Mouse (Mus musculus) thymus, postnatal 0 days (tissue): ENCODE measurements around the gene Ccng1. TPM values are rescaled to one million over a fixed set of nuclear protein-coding genes. Genes with fewer than 3 reads are reported as not detected.

ENCODE experiments used
- DNase-seq: peaks from one replicate; pipeline ENCODE4 v3.0.0-alpha.2; 2015; ENCODE audit warnings: low spot score
- polyA plus RNA-seq: library from polyadenylated mRNA; unstranded; fragments of >200 nt; fragmentation: Nextera tagmentation; extraction: Ambion mirVana; gene quantifications from 2 replicates; pipeline ENCODE4 v1.2.1, GENCODE M21; 2015

Ccng1 gene
- polyA plus RNA-seq = 49.5 and 53.0 TPM in 2 replicates

- DNase-seq = peak; percentile 91
Measured at GRCm38 (mm10) chr11:40755109-40755627, at the start of gene Ccng1. TSS of gene Ccng1 (minus strand) at chr11:40755311.

GRCm38 (mm10) chr11:40790307-40790706 lies 35.2 kb upstream of the Ccng1 start:
- DNase-seq = no peak

- no peak for DNase-seq
Measured at GRCm38 (mm10) chr11:40789701-40790100, 34.6 kb upstream of the Ccng1 start.

- DNase-seq = no peak
Measured at GRCm38 (mm10) chr11:40786900-40787299, 31.8 kb upstream of the Ccng1 start.

DNA sequence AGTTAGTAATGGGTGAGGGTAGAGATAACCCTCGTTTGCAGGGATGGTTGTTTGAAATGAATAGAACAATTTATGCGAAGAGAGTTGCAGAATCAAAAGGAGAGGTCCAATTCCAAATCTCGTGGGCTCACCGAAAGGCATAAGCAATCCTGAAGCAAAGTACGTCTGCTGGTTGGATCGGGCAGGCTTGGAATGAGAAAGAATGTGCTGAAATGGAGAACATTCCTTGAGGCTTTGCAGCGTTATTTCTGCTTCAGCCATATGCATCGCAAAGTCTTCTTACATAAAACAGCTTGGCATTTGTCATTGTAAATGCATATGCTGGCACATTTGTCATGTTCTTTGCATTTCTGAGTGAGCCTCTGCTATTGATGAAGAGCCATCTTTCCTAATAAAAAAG lies 29.2 kb upstream of the Ccng1 start:
- no peak for DNase-seq

- DNase-seq = no peak
Measured at GRCm38 (mm10) chr11:40783346-40783745, 28.2 kb upstream of the Ccng1 start.

GRCm38 (mm10) chr11:40781857-40782256 lies 26.7 kb upstream of the Ccng1 start:
- DNase-seq = no peak

- peak; percentile 40 for DNase-seq
Measured at GRCm38 (mm10) chr11:40775315-40776269, 20.5 kb upstream of the Ccng1 start.

GRCm38 (mm10) chr11:40764690-40765089 lies 9.6 kb upstream of the Ccng1 start:
- DNase-seq = no peak

DNA sequence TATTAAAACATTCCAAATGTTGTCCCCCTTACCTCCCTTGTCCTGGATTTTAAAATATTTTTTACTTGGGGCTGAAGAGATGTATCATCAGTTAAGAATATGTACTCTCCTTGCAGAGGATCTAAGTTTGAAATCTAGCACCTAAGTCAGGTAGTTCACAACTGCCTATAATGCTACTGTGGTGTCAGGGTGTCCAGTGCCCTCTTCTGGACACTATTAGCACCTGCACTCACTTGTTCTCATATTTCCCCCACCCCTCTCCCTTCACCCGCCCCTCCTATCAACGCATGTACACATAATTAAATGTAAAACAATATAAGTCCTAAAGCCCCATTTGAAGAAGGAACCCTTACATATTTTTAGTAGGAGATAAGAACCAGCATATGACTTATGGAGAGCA lies 8.3 kb upstream of the Ccng1 start:
- peak; percentile 37 for DNase-seq

GRCm38 (mm10) chr11:40759896-40760295 lies 4.8 kb upstream of the Ccng1 start:
- no peak for DNase-seq

GRCm38 (mm10) chr11:40755968-40756367 lies 857 bp upstream of the Ccng1 start:
- DNase-seq = no peak

- DNase-seq = peak; percentile 32
Measured at GRCm38 (mm10) chr11:40754664-40755107, 425 bp downstream of the Ccng1 start.

GRCm38 (mm10) chr11:40753836-40754235 lies 1.3 kb downstream of the Ccng1 start:
- DNase-seq = no peak

DNA sequence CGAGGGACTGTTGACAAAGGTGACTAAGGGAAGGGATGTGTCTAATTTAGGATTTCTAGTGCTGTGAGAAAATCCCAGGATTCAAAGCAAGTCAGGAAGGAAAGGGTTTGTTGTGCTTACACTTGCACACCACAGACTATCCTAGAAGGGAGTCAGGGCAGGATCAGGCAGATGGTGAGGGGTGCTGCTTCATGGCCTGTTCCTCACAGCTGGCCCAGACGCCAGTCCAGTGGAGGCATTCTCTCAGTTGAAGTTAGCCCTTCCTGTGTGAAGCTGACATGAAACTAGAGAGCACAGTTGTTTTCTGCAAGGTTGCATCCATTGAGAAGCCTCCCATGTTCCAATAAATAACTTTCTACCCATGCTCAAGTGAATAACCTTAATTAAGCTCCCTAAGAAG lies 7.4 kb downstream of the Ccng1 start:
- DNase-seq = no peak

DNA sequence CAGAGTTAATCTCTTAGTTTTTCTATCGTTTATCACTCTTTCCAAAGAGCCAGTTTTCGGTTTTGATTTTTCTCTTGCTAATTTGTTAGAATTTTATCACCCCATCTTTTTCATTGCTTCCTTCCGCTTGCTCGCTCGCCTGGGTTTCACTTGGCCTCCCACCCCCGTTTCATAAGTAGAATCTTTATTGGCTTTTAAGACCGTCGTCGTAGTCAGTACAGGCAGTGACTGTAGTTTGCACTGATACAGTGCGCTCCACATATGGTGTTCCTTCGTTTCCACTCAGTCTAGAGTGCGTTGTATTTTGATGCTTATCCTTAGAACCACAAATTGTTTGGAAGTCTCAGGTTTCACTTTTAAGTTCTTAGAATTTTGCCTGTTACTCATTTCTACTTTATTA lies 8.8 kb downstream of the Ccng1 start:
- no peak for DNase-seq

GRCm38 (mm10) chr11:40744348-40744747 lies 10.8 kb downstream of the Ccng1 start:
- DNase-seq = no peak

GRCm38 (mm10) chr11:40741605-40742262 lies 13.4 kb downstream of the Ccng1 start:
- no peak for DNase-seq

GRCm38 (mm10) chr11:40737369-40737768 lies 17.7 kb downstream of the Ccng1 start:
- no peak for DNase-seq

DNA sequence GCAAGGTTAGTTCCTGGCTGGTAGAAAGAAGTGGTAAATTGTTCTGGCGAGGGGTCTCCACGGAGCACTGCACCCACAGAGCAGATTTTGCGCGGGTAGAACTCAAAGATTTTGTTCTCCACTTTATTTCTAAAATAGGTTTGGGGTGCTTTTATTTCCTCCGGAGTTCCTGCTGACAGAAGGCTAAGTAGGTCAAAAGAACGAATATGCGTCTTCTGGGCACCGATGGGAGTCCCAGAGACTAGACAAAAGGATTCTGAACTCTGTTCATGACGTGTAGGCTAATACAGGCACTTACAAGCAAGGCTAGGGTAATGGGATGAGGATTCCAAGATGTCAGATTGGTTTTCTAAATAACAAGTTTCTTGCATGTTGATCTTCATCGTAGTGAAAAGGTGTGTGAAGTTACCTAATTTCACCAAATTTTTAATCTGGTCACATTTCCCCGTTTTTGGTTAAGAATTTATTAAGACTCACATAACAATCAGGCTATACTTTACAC lies 20.8 kb downstream of the Ccng1 start:
- no peak for DNase-seq

DNA sequence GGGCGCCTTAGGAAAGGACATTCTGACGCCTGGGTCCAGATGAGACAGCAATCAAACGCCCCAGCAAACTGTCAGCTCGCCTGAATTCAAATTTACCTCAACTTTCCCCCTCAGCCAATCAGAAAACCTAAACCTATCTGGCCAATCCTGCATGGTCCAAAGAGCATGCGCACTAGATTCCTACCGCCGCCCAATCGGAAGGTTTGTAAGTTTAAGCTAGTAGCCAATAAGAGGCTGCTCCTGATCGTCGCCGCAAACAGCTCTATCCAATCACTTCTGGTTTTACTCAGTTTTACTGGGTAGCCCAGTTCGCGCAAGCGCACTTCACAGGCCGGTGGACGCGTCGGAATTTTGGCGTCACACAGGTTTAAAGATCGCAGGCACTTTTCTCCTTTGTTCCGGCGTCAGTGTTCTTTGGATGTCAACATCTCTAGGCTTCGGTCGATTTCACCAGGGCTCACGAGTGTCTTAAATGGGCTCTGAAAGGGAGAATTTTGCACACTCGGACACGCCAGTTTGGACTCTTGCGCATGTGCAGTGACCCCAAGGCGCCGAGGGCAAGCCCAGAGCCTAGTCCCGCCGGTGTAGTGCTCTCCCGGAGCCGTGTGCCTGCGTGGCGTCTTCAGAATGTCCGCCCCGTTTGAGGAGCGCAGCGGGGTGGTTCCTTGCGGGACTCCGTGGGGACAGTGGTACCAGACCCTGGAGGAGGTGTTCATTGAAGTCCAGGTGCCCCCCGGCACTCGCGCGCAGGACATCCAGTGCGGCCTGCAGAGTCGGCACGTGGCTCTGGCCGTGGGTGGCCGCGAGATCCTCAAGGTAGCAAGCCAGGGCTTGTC lies 21.6 kb downstream of the Ccng1 start, which contains the start of the genes Hmmr and Nudcd2:
Hmmr (minus strand) TSS at position 84 of the 836 bp plus-strand sequence.
Nudcd2 (plus strand) TSS at position 329 of the 836 bp plus-strand sequence.
- peak; percentile 97 for DNase-seq
